Mouse (Mus musculus) forebrain, postnatal 0 days (tissue): ENCODE data around the gene Trappc3l. TPM values are rescaled to one million over a fixed set of nuclear protein-coding genes. Genes with fewer than 3 reads are reported as not detected.

Source experiments
- ATAC-seq: fragments of 200-750 bp; cut with Nextera tagmentation; 2 replicates; pipeline ENCODE4 v1.8.0; 2017; ENCODE audit warnings: mild to moderate bottlenecking, moderate library complexity
- DNase-seq: peaks from one replicate; pipeline ENCODE4 v3.0.0-alpha.2; 2015
- H3K27ac ChIP-seq: fragments of 300-500 bp; sonication (generic); 2 replicates; pipeline ENCODE4 v1.5.1; 2014; ENCODE audit warnings: low read depth, mild to moderate bottlenecking, antibody characterized with exemption, low read length, moderate library complexity, mixed read lengths
- H3K27me3 ChIP-seq: fragments of 300-500 bp; sonication (generic); 2 replicates; pipeline ENCODE4 v1.6.1; 2014; ENCODE audit warnings: mild to moderate bottlenecking, low read length, mixed read lengths; ENCODE audit not compliant: insufficient read depth
- H3K36me3 ChIP-seq: fragments of 300-500 bp; sonication (generic); 2 replicates; pipeline ENCODE4 v1.6.1; 2014; ENCODE audit warnings: mild to moderate bottlenecking, moderate library complexity; ENCODE audit not compliant: insufficient read depth
- H3K4me1 ChIP-seq: fragments of 300-500 bp; sonication (generic); 2 replicates; pipeline ENCODE4 v1.6.1; 2014; ENCODE audit warnings: antibody characterized with exemption; ENCODE audit not compliant: insufficient read depth
- H3K4me2 ChIP-seq: fragments of 300-500 bp; sonication (generic); 2 replicates; pipeline ENCODE4 v1.6.1; 2014; ENCODE audit warnings: low read depth, mild to moderate bottlenecking, moderate library complexity
- H3K4me3 ChIP-seq: fragments of 300-500 bp; sonication (generic); 2 replicates; pipeline ENCODE4 v1.5.1; 2014; ENCODE audit warnings: low read depth, low read length, mixed read lengths
- H3K9ac ChIP-seq: fragments of 300-500 bp; sonication (generic); 2 replicates; pipeline ENCODE4 v1.6.1; 2014; ENCODE audit warnings: mild to moderate bottlenecking
- H3K9me3 ChIP-seq: fragments of 300-500 bp; sonication (generic); 2 replicates; pipeline ENCODE4 v1.6.1; 2016; ENCODE audit warnings: low read length
- CTCF ChIP-seq: sonication (generic); IDR thresholded peaks from 2 replicates; pipeline ENCODE4 v1.5.1; 2016; ENCODE audit warnings: antibody characterized with exemption, control low read depth, low read depth
- WGBS: fragments of 180-500 bp; shearing (Covaris S2); extraction: QIAGEN DNeasy Blood & Tissue Kit; methylation state at CpG from one replicate; pipeline ENCODE4 v1.1.7; 2014; 5-methylcytosine and 5-hydroxymethylcytosine counted together
- polyA plus RNA-seq: library from polyadenylated mRNA; unstranded; fragments of >200 nt; fragmentation: Nextera tagmentation; extraction: Ambion mirVana; gene quantifications from 2 replicates; pipeline ENCODE4 v1.2.1, GENCODE M21; 2015
- total RNA-seq: library from RNA; depleted of rRNA; stranded (reverse); fragments of >200 nt; gene quantifications from 2 replicates; pipeline ENCODE4 v1.2.3, GENCODE M21; 2014

Gene Trappc3l
- total and polyA plus RNA-seq, 2 experiments from 2014 or later: 0.39 to 0.76 TPM

DNA sequence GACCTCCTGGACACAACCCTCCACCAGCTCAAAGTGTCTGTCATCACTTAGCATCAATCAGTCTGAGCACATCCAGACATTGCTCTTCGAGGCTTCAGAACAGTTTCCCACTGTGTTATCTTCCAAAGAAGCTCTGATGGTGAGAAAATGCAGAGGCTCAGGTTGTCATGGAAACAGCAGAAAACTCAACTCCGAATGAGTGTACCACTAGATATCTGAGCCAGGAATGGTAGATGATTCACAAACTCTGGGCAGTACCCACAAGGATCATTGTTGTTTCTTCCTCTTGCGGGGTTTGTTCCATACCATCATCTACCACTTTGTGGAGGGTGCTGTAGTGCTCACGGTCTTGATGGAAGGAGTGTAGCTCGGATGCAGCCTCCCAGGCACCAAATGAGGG, 54.5 kb downstream of the Trappc3l start:
- ATAC-seq: peak; percentile 65

DNA sequence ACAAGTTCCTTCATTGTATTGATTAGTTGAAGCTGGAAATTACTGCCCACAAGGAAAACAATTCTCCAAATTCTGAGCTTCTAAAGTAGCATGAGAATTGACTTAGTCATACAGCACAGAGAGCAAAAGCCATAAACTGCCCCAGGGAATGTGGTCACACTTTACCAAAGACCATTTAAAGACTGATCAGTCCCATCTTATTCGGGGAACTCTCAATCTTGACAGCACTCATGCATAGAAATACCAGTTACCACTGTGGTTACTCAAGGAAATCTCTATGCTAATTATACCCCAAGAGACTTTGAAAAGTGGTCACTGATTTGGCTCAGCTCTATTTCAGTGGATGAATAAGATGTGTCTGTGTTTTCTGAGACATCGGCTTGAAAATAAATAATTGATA, 57.8 kb downstream of the Trappc3l start:
- Histone ChIP-seq H3K4me1 (no peaks in the 10 kb centered on the region), H3K27me3 (no peaks in the 10 kb centered on the region), H3K27ac (no peak overlapping the region), H3K9ac (no peak overlapping the region), H3K4me3 (no peak overlapping the region), H3K9me3 (no peaks in the 10 kb centered on the region), H3K4me2 (no peak overlapping the region), H3K36me3 (no peaks in the 10 kb centered on the region)
- no peak for TF ChIP-seq CTCF
- no peak for DNase-seq
- ATAC-seq: no peak
- WGBS: 71% methylated on average over 2 of the region's 2 CpGs

More for the DNA sequence above, 54.5 kb downstream of the Trappc3l start:
- no peak overlapping the region for H3K4me3 ChIP-seq
- peak; percentile 45 for DNase-seq
- H3K27ac ChIP-seq: no peak overlapping the region
- H3K4me2 ChIP-seq: no peak overlapping the region
- no peak for TF ChIP-seq CTCF
- 65% methylated on average over 5 of the region's 5 CpGs for WGBS
- H3K4me1 ChIP-seq: no peaks in the 10 kb centered on the region
- no peaks in the 10 kb centered on the region for H3K36me3 ChIP-seq
- no peaks in the 10 kb centered on the region for H3K27me3 ChIP-seq
- no peak overlapping the region for H3K9ac ChIP-seq
- no peaks in the 10 kb centered on the region for H3K9me3 ChIP-seq

DNA sequence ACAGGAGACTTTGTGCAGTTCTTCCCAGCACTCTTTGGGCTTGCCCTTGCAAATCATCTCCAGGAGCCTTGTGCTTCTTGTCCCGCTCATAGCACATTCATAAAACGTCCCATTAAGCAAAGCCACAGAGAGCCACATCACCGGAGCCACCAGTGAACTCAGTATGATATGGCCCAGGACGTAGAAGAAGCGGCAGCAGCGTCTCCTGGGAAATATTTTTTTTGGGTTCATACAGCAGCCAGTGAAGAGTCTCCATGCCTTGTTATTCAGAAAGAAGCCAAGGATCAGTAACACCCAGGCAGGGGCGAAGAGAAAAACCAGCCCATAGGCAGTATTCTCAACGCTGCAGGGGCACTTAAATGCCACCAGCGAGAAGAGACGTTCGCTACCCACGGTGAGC, 58.6 kb downstream of the Trappc3l start:
- TF ChIP-seq CTCF: no peak
- ATAC-seq: peak; percentile 44
- Histone ChIP-seq H3K9me3 (no peaks in the 10 kb centered on the region), H3K36me3 (no peaks in the 10 kb centered on the region), H3K4me3 (peak overlapping the region; percentile 6; the same call in 1 of the 2 replicates), H3K27ac (peak overlapping the region; percentile 42; the same call in 1 of the 2 replicates), H3K4me1 (no peaks in the 10 kb centered on the region), H3K9ac (peak overlapping the region; percentile 23; the same call in 1 of the 2 replicates), H3K4me2 (peak overlapping the region; percentile 38), H3K27me3 (no peaks in the 10 kb centered on the region)
- 59% methylated on average over 12 of the region's 12 CpGs for WGBS
- no peak for DNase-seq

DNA sequence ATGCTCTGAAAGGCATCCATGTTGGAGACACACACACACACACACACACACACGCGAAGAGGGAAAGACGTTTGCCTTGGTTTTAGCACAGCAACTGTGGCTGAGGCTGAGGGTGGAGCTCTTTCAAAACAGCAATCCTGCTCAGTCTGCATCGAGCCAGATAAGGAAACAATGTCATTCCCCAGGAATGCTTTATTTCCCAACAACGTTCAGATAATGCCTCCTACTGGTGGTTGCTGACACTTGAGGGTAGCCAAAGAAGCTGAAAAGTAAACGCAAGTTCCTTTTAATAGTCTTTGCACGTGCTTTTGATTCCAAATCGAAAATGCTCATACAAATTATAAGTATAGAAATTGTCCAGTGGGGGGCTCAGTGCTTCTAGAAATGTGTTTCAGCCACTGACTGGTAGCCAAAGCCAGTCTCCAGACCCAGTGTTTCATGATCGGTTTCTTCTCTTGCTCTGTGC, 59.1 kb downstream of the Trappc3l start, which contains the start of gene Calhm5:
TSS of gene Calhm5 (minus strand) at position 102 of the 466 bp plus-strand sequence.
- peak; percentile 69 for TF ChIP-seq CTCF
- H3K9ac ChIP-seq: peak within 1 kb of the TSS; percentile 23; the same call in 1 of the 2 replicates
- H3K27ac ChIP-seq: peak within 1 kb of the TSS; percentile 42; the same call in 1 of the 2 replicates
- peak within 1 kb of the TSS; percentile 38 for H3K4me2 ChIP-seq
- 17% methylated on average over 9 of the region's 9 CpGs for WGBS
- no peaks in the 10 kb centered on the region for H3K9me3 ChIP-seq
- no peaks in the 10 kb centered on the region for H3K27me3 ChIP-seq
- H3K4me1 ChIP-seq: no peaks in the 10 kb centered on the region
- peak within 1 kb of the TSS; percentile 6; the same call in 1 of the 2 replicates for H3K4me3 ChIP-seq
- no peaks in the 10 kb centered on the region for H3K36me3 ChIP-seq
- ATAC-seq (peak; percentile 88), DNase-seq (peak; percentile 66)

DNA sequence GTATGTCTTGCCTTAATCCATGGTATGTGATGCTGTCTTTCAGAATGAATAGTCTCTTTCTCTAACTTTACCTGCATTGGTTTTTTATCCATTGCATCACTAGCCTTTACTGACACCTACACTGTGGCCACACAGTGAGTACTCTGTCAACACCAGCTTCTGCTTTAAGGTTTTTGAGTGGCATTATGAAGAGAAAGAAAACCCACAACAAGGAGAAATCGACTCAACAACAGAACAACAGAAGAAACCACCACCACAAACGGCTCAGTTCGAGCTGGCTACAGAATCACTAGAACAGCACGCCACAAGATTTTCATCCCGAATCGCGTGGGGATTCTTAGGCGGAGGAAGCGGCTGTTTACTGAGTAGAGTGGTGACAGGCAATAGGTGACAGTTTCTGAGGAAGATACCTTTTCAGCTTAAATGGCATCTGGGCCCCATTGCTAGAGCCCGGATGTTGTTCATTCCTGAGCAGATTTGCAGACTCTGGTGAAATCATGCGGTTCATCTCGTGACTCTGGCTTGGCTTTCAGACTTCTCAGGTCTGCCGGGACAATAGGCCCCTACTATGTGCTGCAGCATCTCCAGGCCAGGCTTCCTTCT, 73.6 kb downstream of the Trappc3l start:
- DNase-seq (no peak), ATAC-seq (no peak)
- Histone ChIP-seq H3K9ac (no peak overlapping the region), H3K36me3 (no peaks in the 10 kb centered on the region), H3K4me3 (no peak overlapping the region), H3K27me3 (no peaks in the 10 kb centered on the region), H3K27ac (no peak overlapping the region), H3K9me3 (no peaks in the 10 kb centered on the region), H3K4me2 (no peak overlapping the region), H3K4me1 (no peaks in the 10 kb centered on the region)
- 85% methylated on average over 13 of the region's 13 CpGs for WGBS
- TF ChIP-seq CTCF: no peak

DNA sequence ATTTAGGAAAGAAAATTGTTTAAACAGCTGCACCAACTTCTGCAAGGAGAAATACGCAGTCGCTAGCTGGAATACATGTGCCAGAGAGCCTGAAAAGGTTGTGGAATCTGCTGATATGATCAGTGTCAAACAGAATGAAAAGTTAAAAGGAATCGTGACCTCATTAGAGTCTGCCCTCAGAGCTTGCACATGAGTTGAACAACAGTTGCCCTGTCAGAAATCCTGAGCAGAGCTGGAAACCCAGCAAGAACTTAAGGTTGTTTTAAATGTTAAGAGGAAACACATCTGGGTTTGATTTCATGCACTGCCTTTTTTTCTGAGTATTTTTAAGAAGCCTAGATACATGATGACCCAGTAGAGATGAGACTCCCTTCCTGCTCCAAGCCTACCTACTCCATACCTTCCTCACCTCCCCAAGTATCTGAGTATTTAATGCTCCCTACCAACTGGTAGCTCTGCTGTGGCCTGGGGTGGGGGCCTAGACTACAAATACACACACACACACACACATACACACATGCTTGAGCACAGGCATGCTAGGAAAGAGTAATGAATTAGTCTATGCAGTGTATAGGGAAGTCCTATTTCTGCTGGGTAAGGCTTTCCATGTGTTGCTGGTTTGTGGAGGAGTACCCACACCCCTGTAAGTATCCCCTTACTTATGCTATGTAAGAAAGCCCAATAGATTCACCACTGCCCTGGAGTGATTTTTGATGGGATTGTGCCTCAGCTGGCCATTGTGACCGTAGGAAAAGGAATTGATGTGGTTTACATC, 74.8 kb downstream of the Trappc3l start:
- Histone ChIP-seq H3K27me3 (no peaks in the 10 kb centered on the region), H3K4me3 (no peak overlapping the region), H3K9me3 (no peaks in the 10 kb centered on the region), H3K36me3 (no peaks in the 10 kb centered on the region), H3K4me1 (no peaks in the 10 kb centered on the region), H3K4me2 (no peak overlapping the region), H3K9ac (no peak overlapping the region), H3K27ac (no peak overlapping the region)
- TF ChIP-seq CTCF: no peak
- DNase-seq (no peak), ATAC-seq (no peak)
- 88% methylated on average over 4 of the region's 4 CpGs for WGBS

DNA sequence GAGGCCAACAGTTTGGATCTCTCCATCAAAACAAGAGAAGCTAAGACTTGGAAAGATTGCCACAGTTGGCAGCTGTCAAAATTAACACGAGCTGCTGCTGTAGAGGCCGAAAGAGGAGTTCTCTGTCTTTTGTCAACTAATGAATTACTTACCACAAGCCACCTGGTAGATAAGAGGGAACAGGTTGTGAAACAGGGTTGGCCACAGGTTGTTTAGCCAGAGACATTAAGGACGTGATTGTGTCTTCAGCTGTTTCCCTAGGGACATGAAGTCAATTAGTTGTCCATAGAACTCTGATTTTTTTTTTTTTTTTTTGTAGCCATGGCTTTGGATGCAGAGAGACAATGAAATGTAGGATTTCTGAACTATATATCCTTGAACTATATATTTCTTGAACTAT, 79.7 kb downstream of the Trappc3l start:
- Histone ChIP-seq H3K36me3 (no peaks in the 10 kb centered on the region), H3K4me1 (no peaks in the 10 kb centered on the region), H3K4me3 (no peak overlapping the region), H3K9me3 (no peaks in the 10 kb centered on the region), H3K27me3 (no peaks in the 10 kb centered on the region), H3K9ac (no peak overlapping the region), H3K27ac (no peak overlapping the region), H3K4me2 (no peak overlapping the region)
- DNase-seq: no peak
- 54% methylated on average over 3 of the region's 3 CpGs for WGBS
- no peak for ATAC-seq
- TF ChIP-seq CTCF: no peak
